Mouse (Mus musculus) brown adipose tissue, adult 24 weeks (tissue): ENCODE data around the gene Ntrk1. TPM values are rescaled to one million over a fixed set of nuclear protein-coding genes. Genes with fewer than 3 reads are reported as not detected.

Experiments used
- H3K27ac ChIP-seq: fragments of 200-500 bp; replicated peaks from 2 replicates; pipeline ENCODE4 v1.5.1; 2012; ENCODE audit warnings: low read depth, mild to moderate bottlenecking, low read length
- H3K4me1 ChIP-seq: fragments of 200-500 bp; 2 replicates; pipeline ENCODE4 v1.6.1; 2012; ENCODE audit warnings: low read length, mixed read lengths; ENCODE audit not compliant: control insufficient read depth, insufficient read depth, insufficient read length
- H3K4me3 ChIP-seq: fragments of 200-500 bp; 2 replicates; pipeline ENCODE4 v1.5.1; 2012; ENCODE audit warnings: low read depth, mild to moderate bottlenecking, low read length, moderate library complexity; ENCODE audit not compliant: insufficient read depth
- polyA plus RNA-seq: library from polyadenylated mRNA; stranded (reverse); fragments of >200 nt; gene quantifications from 2 replicates; pipeline ENCODE4 v1.2.4, GENCODE M21; 2012; ENCODE audit not compliant: missing spikeins, insufficient read depth, insufficient read length

The Ntrk1 gene
- polyA plus RNA-seq, 1 experiment: not detected

DNA sequence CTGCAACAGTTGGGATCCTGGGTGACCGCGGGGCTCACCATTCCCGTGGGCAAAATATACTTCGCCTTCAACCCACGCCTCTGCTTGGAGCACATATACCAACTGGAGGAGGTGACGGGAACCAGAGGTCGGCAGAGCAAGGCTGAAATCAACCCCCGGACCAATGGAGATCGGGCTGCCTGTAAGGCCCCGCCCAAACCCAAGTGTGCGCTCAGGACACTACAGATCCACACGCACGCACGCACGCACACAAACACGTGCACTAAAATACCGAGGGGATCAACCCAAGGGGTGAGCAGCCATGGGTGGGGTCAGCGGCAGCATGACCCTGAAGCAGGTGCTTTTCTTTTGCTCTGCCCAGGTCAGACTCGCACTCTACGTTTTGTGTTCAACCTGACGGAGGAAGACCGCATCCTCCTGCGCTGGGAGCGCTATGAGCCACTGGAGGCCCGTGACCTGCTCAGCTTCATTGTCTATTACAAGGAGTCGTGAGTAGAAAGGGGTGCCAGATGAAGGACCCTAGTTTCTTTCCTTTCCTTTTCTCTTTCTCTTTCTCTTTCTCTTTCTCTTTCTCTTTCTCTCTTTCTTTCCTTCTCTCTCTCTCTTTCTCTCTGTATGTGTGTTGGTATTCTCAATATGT is 9.2 kb upstream of the Ntrk1 start:
- no peak overlapping the region for H3K27ac ChIP-seq
- no peaks in the 10 kb centered on the region for H3K4me1 ChIP-seq
- H3K4me3 ChIP-seq: peak overlapping the region; percentile 38

DNA sequence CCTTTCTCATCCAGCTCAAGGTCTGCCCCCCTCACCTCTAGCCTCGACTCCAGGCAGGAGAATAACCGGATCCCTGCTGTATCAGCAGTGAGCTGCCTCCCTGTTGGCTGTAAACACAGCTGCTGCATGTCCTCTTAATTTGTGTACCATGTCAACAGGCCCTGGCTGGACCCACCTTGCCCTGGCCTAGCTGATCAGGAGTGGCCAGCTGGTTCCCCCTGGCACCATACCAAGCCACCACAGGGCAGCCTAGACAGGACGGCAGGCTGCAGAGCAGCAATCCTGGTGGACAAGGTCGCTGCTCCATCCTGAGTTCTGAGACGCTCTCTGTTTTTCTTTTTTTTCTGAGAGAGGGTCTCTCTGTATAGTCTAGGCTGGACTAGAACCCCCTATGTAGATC is 6.7 kb upstream of the Ntrk1 start:
- Histone ChIP-seq H3K4me3 (no peak overlapping the region), H3K27ac (no peak overlapping the region)

DNA sequence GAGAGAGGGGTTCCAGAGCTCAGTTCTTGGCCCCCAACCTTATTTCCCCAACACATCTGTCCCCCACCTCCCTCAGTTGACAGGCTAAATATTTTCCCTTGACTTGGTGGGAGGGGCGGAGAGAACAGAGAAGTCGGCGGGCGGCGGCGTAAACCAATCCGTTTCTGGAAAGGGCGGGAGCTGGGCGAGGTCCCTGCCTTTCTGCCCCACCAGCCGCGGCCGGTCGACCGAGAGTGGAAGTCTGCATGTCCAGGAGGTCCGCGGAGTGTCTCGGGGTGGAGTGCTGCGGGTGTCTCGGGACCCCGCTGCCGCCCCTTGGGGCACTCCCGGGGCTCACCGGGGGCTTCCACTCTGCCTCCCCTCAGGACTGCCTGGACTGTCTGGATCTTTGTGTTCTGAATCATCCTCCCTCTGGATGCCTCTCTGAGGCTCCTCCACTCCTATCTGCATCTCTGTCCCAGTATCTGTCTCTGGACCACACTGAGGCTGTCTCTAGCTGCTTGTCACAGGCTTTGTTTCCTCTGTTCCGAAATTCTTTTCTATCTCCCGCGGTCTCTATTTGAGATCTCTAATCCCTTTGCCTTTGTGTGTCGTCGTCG is 1.9 kb upstream of the Ntrk1 start, which contains the start of gene Insrr:
Gene Insrr, plus strand, starts transcription at position 216 of the 599 bp plus-strand sequence.
- Histone ChIP-seq H3K4me3 (peak within 1 kb of the TSS; percentile 27; the same call in 1 of the 2 replicates), H3K4me1 (no peaks in the 10 kb centered on the region), H3K27ac (no peak within 1 kb of the TSS)

More for the DNA sequence above, 6.7 kb upstream of the Ntrk1 start:
- no peaks in the 10 kb centered on the region for H3K4me1 ChIP-seq

DNA sequence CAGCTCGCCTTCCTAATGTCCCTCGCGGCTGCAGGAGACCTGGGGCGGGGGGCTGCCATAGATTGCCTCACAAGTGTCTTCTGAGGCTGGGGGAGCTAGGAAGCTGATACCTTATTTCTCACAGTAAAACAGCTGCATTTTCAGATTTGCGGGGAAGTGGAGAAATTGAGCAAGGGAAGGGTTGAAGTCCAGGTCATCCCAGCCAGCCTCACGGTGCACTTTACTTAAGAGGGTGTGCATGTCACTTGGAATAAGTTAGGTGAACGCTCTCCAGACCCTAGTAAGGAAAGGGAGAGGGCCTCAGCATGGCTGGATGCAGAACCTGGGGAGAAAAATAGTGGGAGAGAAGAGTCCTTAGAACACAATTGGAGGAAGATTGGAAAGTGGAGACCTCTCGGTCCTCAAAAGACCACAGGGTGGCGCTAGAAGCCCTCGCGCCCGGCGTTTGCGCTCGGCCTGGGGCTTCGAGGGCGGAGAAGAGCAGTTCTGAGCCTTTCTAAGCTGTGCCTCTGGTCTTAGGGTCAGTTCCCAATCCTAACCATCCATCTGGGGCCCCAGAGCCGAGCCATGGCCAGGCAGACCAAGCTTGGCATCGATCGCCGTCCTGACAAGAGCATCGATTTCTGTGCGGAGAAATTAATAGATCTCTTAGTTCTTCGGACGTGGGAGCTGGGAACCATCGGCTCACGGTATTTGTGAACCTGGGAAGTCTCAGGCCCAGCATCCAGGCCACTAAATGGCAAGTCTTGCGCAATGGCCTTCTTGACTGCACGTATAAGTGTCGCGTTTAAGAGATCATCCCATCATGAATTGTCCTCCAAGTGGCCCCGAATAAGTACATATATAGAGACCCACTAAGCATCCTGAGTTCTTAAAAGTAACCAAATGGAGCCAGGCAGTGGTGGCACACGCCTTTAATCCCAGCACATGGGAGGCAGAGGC is 645 bp upstream of the Ntrk1 start:
- Histone ChIP-seq H3K4me1 (no peaks in the 10 kb centered on the region), H3K27ac (no peak overlapping the region), H3K4me3 (no peak overlapping the region)

DNA sequence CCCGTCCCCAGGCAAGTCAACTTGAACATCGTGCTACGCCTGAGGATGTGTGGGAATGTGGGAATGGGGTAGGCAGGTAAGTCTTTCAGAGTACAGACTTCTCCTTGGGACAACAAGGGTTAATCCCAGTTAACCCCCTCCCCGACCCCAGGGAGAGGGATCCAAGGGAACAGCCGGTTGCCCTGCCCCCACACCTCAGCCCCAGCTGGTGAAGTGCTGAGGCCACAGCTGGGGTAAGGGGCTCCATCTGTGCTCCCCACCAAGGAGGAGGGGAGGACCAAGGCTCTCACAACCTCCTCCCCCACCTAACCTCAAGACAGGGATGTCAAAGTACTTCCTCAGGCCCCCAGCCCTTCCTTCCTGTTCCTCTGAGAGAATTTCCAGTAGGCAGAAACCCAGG is 5.2 kb downstream of the Ntrk1 start:
- H3K27ac ChIP-seq: no peak overlapping the region
- no peak overlapping the region for H3K4me3 ChIP-seq
- no peaks in the 10 kb centered on the region for H3K4me1 ChIP-seq

DNA sequence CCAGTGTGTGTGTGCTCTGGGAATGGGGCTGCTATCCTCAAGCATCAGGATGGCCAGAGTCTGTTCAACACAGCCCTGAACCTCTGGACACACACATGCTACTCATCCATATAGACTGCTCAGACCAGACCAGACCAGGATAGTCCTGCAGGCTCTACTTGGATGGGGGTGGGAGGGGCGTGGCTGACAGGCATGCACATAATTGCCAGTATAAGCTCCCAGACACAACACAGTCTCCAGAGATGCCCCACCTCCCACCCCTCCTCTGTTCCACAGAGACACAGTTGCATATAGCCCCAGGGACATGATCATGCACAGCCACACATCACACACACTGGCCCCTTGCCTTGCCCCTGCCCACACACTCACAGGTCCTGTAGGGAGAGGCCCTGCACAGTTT is 5.7 kb downstream of the Ntrk1 start:
- H3K4me3 ChIP-seq: no peak overlapping the region
- H3K4me1 ChIP-seq: no peaks in the 10 kb centered on the region
- H3K27ac ChIP-seq: no peak overlapping the region

DNA sequence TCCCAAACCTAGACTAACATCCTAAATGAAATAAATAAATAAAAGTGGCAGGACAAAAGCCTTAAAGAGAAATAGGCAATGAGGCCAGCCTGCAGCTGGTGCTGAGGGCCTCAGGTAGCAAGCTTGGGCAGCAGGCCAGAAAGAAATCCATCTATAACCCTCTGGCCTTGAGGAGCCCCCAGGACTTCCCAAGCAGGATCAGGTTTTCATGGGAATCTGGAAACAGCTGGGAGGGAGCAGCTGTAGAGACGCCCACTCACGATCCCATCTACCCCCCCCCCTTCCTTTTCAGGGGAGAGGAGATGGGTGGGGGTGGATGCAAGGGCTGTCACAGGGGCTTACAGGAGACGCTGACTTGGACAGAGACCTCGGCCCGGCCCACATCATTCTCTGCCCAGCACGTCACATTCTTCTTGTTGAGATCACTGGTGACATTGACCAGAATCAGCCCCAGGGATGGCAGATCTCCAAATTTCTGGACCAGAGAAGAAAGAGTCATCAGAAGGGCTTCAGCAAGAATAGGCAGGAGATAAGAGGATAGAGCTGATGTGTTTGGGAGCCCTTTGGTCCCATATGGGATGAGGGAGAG is 9.2 kb downstream of the Ntrk1 start:
- H3K27ac ChIP-seq: no peak overlapping the region
- no peaks in the 10 kb centered on the region for H3K4me1 ChIP-seq
- H3K4me3 ChIP-seq: no peak overlapping the region

DNA sequence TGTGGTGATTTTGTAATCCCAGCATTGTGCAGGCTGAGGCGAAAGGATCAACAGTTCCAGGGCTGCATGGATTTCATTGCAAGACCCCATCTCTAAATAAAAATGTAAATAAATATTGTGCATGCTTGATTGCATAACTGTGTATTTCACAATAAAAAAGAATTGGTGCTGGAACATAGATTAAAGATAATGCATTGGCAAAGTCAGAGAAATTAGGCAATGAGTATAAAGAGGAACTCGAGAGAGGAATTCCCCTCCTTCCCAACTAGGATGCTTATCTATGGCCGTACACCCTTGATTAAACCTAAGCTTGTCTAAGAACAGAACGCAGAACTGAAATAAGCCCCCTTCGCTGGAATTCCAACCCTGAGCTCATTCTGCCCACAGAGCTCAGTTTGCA is 9.8 kb downstream of the Ntrk1 start:
- no peak overlapping the region for H3K4me3 ChIP-seq
- H3K27ac ChIP-seq: no peak overlapping the region

DNA sequence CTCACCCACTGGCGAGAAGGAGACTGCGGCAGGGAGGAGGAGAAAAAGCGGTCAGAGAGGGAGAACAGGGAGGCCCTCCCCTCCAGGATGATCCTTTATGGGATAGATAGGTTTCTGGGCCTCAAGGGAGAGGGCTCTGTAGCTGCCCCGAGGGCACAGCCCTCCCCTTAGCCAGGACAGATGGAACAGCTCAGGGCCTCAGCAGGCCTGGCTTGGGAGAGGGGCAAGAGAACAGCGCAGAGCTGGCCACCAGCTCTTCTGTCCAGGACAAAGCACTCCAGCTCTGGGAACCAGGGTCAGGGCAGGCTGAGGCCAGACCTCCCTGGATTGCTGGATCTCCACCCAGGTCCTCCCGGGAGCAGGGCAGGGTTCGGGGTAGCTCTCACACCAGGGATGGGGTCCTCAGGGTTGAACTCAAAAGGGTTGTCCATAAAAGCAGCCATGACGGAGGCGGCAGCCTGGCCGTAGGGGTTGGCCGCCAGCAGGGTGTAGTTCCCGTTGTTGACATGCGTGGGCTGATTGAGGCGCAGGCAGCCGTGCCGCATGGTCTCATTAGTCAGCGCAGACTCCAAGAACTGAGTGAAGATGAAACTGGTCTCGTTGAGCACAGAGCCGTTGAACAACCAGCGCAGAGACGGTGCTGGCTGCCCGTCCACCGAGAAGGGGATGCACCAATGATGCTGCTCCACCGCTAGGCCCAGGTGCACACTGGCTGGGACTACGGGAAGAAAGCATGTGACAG is 11.5 kb downstream of the Ntrk1 start:
- Histone ChIP-seq H3K4me3 (no peak overlapping the region), H3K27ac (no peak overlapping the region), H3K4me1 (no peaks in the 10 kb centered on the region)

More for the DNA sequence above, 9.8 kb downstream of the Ntrk1 start:
- no peaks in the 10 kb centered on the region for H3K4me1 ChIP-seq

DNA sequence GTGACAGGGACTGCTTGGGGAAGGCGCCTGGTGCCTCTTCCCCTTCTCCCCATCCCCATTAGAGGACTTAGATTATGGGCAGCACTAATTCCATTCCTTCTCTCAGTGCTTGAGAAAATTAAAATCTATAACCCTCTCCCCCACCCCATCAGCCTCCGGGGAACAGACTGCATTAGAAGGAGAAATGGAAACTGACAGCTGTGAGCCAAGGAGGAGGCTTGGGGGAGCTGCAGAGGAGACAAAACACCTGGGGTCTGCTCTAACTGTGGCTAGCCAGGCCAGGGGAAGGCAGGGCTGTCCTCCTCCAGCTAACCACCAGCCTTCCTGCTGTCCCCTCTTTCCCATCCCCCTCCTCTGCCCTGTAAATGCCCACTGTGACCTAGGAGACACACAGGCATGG is 15.9 kb downstream of the Ntrk1 start:
- H3K27ac ChIP-seq: no peak overlapping the region
- no peak overlapping the region for H3K4me3 ChIP-seq

DNA sequence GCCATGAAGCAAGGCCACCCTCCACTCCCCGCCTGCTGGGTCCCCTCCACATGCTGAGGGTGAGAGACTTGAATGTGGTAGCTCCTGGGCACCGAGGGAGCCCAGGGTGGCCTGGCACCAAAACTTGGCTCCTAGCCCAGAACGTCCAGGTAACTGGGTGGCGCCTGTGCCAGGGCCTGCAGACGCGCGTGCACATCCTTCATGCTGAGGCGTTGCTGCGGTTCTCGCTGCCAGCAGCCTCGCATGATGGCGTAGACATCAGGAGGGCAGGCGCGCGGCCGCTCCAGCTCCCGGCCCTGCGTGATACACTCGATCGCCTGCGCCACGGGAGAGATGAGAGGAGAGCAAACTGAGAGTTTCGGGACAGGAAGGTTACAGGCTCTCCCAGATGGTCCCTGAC is 16.7 kb downstream of the Ntrk1 start:
- Histone ChIP-seq H3K4me3 (no peak overlapping the region), H3K27ac (no peak overlapping the region), H3K4me1 (no peaks in the 10 kb centered on the region)

More for the DNA sequence above, 15.9 kb downstream of the Ntrk1 start:
- H3K4me1 ChIP-seq: no peaks in the 10 kb centered on the region

DNA sequence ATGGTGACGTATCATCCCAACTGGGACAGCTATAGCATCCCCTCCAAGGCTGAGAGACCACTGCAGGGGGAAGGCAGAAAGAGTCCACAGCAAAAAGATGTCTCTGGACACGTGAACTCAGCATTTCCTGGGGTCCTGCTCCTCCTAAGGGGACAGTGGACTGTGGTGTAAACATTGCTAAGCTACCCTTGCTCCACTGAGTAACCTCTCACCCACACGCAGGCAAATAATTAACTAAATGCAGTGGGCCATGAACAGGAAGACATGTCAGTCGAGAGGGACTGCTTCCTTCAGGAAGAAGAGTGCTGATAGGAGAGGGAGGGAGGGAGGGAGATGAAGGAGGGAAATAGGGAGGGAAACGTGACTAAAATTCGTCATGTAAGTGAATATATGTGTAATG is 23.9 kb downstream of the Ntrk1 start:
- Histone ChIP-seq H3K4me3 (no peak overlapping the region), H3K27ac (no peak overlapping the region), H3K4me1 (0 out of 2 replicates have a peak, but pooled peaks cover 3% of the 10 kb centered on the region)

DNA sequence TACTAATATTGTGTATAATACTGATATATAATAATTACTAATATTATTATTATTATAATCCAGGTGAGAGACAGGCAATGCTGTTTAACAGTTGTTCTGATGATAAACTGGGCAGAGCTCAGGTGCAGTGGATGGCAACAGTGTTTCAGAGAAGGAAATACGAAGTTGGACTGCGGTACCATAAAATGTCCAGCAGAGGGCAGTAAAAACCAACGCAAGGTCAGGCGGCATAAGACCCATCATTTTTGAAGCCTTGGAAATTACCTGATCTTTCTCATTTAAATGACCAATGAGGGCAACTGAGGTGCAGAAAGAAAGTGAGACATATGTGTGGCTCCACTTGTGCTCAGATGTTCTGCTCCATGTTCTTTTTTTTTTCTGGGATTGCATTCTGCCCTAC is 24.7 kb downstream of the Ntrk1 start:
- no peak overlapping the region for H3K27ac ChIP-seq
- H3K4me3 ChIP-seq: no peak overlapping the region
- 0 out of 2 replicates have a peak, but pooled peaks cover 3% of the 10 kb centered on the region for H3K4me1 ChIP-seq

DNA sequence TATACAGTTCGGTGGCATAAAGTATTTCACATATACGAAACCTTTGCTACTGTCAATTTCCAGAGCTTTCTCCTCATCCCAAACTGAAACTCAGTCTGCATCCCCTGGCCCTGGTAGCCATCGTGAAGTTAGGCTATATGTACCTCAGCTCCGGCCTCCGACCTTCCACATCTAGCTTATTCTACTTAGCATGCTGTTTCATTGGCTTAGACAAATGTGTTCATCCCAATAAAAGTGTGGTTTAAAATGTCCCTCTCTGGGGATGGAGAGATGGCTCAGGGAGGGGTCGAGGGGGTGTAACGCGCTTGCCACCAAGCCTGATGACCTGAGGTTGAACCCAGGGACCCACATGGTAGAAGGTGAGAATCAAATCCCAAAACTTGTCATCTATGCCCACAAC is 25.5 kb downstream of the Ntrk1 start:
- Histone ChIP-seq H3K4me3 (no peak overlapping the region), H3K4me1 (0 out of 2 replicates have a peak, but pooled peaks cover 3% of the 10 kb centered on the region), H3K27ac (no peak overlapping the region)
